Mouse (Mus musculus) lung, postnatal 25 days (tissue): Measurements from ENCODE around the gene Twnk.
A peak's percentile ranks its signal among the peaks of the same experiment; 100 is the strongest.

ENCODE experiments used
- DNase-seq: peaks from one replicate; pipeline ENCODE4 v3.0.0; 2022; ENCODE audit warnings: low spot score

The Twnk gene

GRCm38 (mm10) chr19:45005444-45005843, at the start of gene Twnk:
Gene Twnk (plus strand): TSS chr19:45005663.
- peak; percentile 69 for DNase-seq

GRCm38 (mm10) chr19:44959633-44960032, 45.8 kb upstream of the Twnk start:
- DNase-seq = no peak

GRCm38 (mm10) chr19:44965978-44966377, 39.5 kb upstream of the Twnk start:
- DNase-seq = no peak

- DNase-seq = no peak
Observed at GRCm38 (mm10) chr19:44968329-44968728, 37.1 kb upstream of the Twnk start.

GRCm38 (mm10) chr19:44976636-44977035, 28.8 kb upstream of the Twnk start:
- no peak for DNase-seq

- DNase-seq = no peak
Observed at GRCm38 (mm10) chr19:44977148-44977547, 28.3 kb upstream of the Twnk start.

- no peak for DNase-seq
Observed at GRCm38 (mm10) chr19:44980787-44981186, 24.7 kb upstream of the Twnk start.

GRCm38 (mm10) chr19:44982477-44983115, 22.9 kb upstream of the Twnk start:
- no peak for DNase-seq

- no peak for DNase-seq
Observed at GRCm38 (mm10) chr19:44983366-44983765, 22.1 kb upstream of the Twnk start.

GRCm38 (mm10) chr19:44984420-44984819, 21.0 kb upstream of the Twnk start:
- no peak for DNase-seq

- DNase-seq = no peak
Observed at GRCm38 (mm10) chr19:44985159-44985988, 20.1 kb upstream of the Twnk start.

GRCm38 (mm10) chr19:44987004-44987403, 18.5 kb upstream of the Twnk start:
- DNase-seq = no peak

GRCm38 (mm10) chr19:44987851-44988250, 17.6 kb upstream of the Twnk start:
- no peak for DNase-seq

- no peak for DNase-seq
Observed at GRCm38 (mm10) chr19:44988321-44988720, 17.1 kb upstream of the Twnk start.

- no peak for DNase-seq
Observed at GRCm38 (mm10) chr19:44988831-44989566, 16.5 kb upstream of the Twnk start, which contains the start of gene Sema4g. Gene Sema4g (plus strand): TSS chr19:44989101.

- no peak for DNase-seq
Observed at GRCm38 (mm10) chr19:44989567-44990495, 15.6 kb upstream of the Twnk start.

- no peak for DNase-seq
Observed at GRCm38 (mm10) chr19:44991031-44991430, 14.4 kb upstream of the Twnk start.

- no peak for DNase-seq
Observed at GRCm38 (mm10) chr19:44992246-44992645, 13.2 kb upstream of the Twnk start.

GRCm38 (mm10) chr19:44992712-44993111, 12.8 kb upstream of the Twnk start:
- DNase-seq = no peak

- DNase-seq = no peak
Observed at GRCm38 (mm10) chr19:44997786-44998185, 7.7 kb upstream of the Twnk start.

GRCm38 (mm10) chr19:44999647-45000046, 5.8 kb upstream of the Twnk start:
- no peak for DNase-seq

GRCm38 (mm10) chr19:45002301-45002700, 3.2 kb upstream of the Twnk start:
- DNase-seq = no peak
